ENCODE assay signal across 14 mouse cellular contexts in genomic region chr6:100522495-100522894, GRCm38 (mm10).
"Had no signal": no experiment of that assay in that cellular context is flagged by ENCODE, and none has a peak within 500 bp of the region (broad histone marks: within the 10 kb centered on the region; RNA-seq: fewer than 3 reads in every experiment).

No protein-coding gene starts in this region.

- H3K27ac ChIP-seq: neural tube, embryonic 15.5 days; stomach, embryonic 15.5 days; stomach, postnatal 0 days had no signal

- DNase-seq: retina, postnatal 1 day; right cerebral cortex, adult 18-20 months; right cerebral cortex, postnatal 14 days; right cerebral cortex, postnatal 25 days; spleen, adult 18-20 months; thymus, adult 18-20 months; thymus, adult 2 months; thymus, postnatal 14 days; thymus, postnatal 25 days; thymus, postnatal 36 days; thymus, postnatal 4 days had no signal

- H3K36me3 ChIP-seq: neural tube, embryonic 15.5 days; stomach, embryonic 15.5 days had no signal

- H3K9ac ChIP-seq: neural tube, embryonic 15.5 days; stomach, embryonic 15.5 days had no signal

- H3K9me3 ChIP-seq: neural tube, embryonic 15.5 days; stomach, embryonic 15.5 days had no signal

- H3K4me3 ChIP-seq: neural tube, embryonic 15.5 days; stomach, embryonic 15.5 days had no signal

- H3K4me2 ChIP-seq: neural tube, embryonic 15.5 days; stomach, embryonic 15.5 days had no signal
